Mouse (Mus musculus) kidney, adult 2 months (tissue): ENCODE measurements at regions not wholly inside any gene's neighbourhood (a gene's known extent, or its start where the extent isn't known, plus 50 kb on each side); places are given as distances from the start of the nearest gene placed in this dataset.

Experiments used
- CTCF ChIP-seq: fragments of 200-500 bp; conservative IDR thresholded peaks from 2 replicates; pipeline ENCODE4 v1.5.1; 2011; ENCODE audit warnings: low read depth, mild to moderate bottlenecking, control low read depth, low read length, moderate library complexity, mixed read lengths; ENCODE audit not compliant: insufficient read depth, insufficient read length
- POLR2A ChIP-seq: fragments of 200-500 bp; IDR thresholded peaks from one replicate; pipeline ENCODE4 v1.6.1; 2011; ENCODE audit warnings: low read depth, low read length, control low read depth

DNA sequence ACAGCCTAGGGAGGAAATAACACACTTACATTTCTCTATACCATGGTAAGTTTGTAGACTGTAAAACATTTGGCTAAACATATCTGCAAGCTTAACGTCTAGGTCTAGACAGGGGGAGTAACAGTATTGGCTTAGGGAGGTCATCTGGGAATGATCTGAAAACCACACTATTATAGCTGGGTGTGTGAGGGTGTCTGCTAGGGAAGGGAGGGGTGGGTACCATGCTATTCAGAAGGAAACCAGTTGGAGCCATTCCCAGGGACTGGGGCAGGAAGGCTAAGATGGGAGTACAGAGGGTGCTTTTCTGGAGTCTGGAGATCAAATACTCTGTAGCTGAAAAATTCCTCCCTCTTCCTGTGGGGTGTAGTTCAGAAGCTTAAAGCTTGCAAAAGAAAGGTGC is 2235.9 kb downstream of the 9330182O14Rik start:
- TF ChIP-seq POLR2A (no peak), CTCF (no peak)
